Mouse (Mus musculus): ENCODE results near the gene Mpc1. TPM values are rescaled to one million over a fixed set of nuclear protein-coding genes. Genes with fewer than 3 reads are reported as not detected.

Mpc1 gene
- total RNA-seq (2014; rRNA removed; ENCODE audit: low replicate concordance) (878 and 986 TPM in 2 replicates), polyA plus RNA-seq (2015; fragmentation: Nextera tagmentation; extraction: Ambion mirVana) (744 and 806 TPM in 2 replicates)

DNA sequence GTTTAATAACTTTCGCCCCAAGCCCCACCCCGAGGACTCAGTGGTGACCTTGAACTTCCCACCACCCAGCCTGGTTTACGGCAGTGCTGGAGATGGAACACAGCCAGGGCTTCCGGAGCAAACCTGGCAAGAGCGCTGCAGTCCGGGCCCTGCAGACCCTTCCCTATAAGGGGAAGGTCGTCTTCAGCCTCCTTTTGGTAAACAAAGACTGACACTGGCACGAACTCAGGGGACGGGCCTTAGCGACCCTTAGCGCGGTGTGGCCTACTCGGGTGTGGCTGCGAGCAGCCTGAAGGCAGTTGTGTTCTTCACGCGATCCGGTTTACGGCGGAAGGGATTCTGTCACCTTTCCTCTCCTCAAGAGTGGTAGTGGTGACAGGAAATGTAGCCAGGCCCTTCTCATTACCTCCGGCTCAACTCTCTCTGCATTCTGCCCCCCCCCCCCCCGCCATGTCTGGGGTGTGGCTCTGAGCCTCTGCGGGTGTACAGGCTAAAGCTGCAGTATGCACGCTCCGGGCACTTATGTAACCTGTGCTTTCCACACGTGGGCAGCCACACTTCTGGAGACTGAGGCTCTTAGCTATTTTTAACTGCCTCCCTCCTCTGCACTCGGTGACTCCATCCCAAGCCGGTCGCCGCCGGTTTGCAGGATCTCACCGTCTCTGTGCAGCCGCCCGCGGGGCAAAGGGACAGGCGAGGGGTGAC, at the start of gene Mpc1:
TSS of gene Mpc1 (plus strand) at position 84 of the 705 bp plus-strand sequence.
- H3K4me3 ChIP-seq (ENCODE audit: low read depth, low read length), result peak within 1 kb of the TSS; percentile 85
- peak within 1 kb of the TSS; percentile 90 for H3K4me2 ChIP-seq (ENCODE audit: low read depth, low read length)
- peaks cover 11% of the 10 kb centered on the region; the same call in 1 of the 2 replicates for H3K4me1 ChIP-seq (ENCODE audit: control insufficient read depth, insufficient read depth)
- DNase-seq (ENCODE audit: low spot score) (peak; percentile 94), ATAC-seq (ENCODE audit: insufficient read depth, low read depth) (peak; percentile 84)
- WGBS, result under 1% methylated on average over 34 of the region's 35 CpGs
- H3K36me3 ChIP-seq (replicated peaks; ENCODE audit: control insufficient read depth, insufficient read depth, low read length), result no peaks in the 10 kb centered on the region
- no peaks in the 10 kb centered on the region for H3K27me3 ChIP-seq (ENCODE audit: control insufficient read depth, insufficient read depth, low read length)
- H3K27ac ChIP-seq (ENCODE audit: low read depth), result peak within 1 kb of the TSS; percentile 99
- no peaks in the 10 kb centered on the region for H3K9me3 ChIP-seq (replicated peaks; ENCODE audit: control insufficient read depth, low read length)
- no peak for TF ChIP-seq CTCF (IDR thresholded peaks at IDR 0.05; ENCODE audit: low read depth)
- TF ChIP-seq EP300 (IDR thresholded peaks at IDR 0.05; ENCODE audit: low read depth), result peak; percentile 83
- peak within 1 kb of the TSS; percentile 87 for H3K9ac ChIP-seq (replicated peaks; ENCODE audit: low read depth, low read length)

DNA sequence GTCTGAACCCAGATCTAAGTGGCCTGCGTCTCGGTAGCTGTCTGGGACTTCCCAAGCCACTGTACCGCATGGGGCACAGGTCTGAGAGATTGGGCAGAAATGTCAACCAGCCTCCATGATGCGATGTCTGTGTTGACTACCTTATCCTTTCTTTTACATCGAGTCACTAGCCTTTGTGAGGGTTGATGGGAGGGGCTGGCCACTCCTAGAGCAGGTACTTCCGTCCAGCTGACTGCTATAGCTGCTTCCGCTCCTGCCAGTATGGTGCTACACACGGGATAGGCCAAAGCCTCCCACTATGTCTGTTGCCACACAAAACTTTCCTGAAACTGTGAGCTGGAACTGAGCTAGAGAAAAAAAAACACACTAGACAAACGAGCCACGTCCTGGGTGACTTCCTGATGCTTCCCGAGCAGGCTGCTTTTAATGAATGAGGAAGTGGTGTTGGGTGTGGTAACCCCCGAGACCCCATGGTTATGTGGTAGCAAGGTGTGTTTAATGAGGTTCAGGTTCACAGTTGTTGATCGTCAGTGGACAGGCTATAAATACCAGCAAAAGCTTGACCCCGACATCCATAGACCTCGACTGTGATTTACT, 49.0 kb upstream of the Mpc1 start:
- WGBS, result 63% methylated on average over 15 of the region's 15 CpGs
- no peaks in the 10 kb centered on the region for H3K36me3 ChIP-seq (replicated peaks; ENCODE audit: control insufficient read depth, insufficient read depth, low read length)
- H3K9ac ChIP-seq (replicated peaks; ENCODE audit: low read depth, low read length), result no peak overlapping the region
- H3K27me3 ChIP-seq (ENCODE audit: control insufficient read depth, insufficient read depth, low read length), result no peaks in the 10 kb centered on the region
- no peak for ATAC-seq (ENCODE audit: insufficient read depth, low read depth)
- no peak overlapping the region for H3K4me2 ChIP-seq (ENCODE audit: low read depth, low read length)
- TF ChIP-seq CTCF (IDR thresholded peaks at IDR 0.05; ENCODE audit: low read depth) (no peak), EP300 (IDR thresholded peaks at IDR 0.05; ENCODE audit: low read depth) (no peak)
- H3K27ac ChIP-seq (ENCODE audit: low read depth), result no peak overlapping the region
- DNase-seq (ENCODE audit: low spot score), result no peak
- H3K4me1 ChIP-seq (ENCODE audit: control insufficient read depth, insufficient read depth), result no peaks in the 10 kb centered on the region
- H3K4me3 ChIP-seq (ENCODE audit: low read depth, low read length), result no peak overlapping the region
- H3K9me3 ChIP-seq (replicated peaks; ENCODE audit: control insufficient read depth, low read length), result no peaks in the 10 kb centered on the region

DNA sequence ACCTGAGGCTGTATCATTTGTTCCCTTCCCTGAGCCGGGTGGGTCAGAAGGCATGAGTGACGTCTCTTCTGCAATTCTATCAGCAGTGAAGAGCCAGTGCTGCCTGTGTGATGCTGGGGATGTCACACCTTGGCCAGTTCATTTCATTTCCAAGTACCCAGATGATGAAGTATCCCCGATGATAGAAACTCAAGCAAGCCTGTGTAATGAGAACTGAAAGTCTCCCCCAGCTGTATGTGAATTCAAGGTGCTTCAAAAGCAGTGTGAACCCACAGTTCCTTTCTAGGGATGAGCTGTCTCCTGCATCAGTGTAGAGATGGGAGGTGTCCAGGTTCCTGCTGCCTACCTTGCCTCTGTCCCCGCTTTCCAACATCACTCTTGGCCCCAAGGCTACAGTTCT, 48.2 kb upstream of the Mpc1 start:
- no peak overlapping the region for H3K4me3 ChIP-seq (ENCODE audit: low read depth, low read length)
- TF ChIP-seq EP300 (IDR thresholded peaks at IDR 0.05; ENCODE audit: low read depth) (no peak), CTCF (IDR thresholded peaks at IDR 0.05; ENCODE audit: low read depth) (no peak)
- no peaks in the 10 kb centered on the region for H3K36me3 ChIP-seq (replicated peaks; ENCODE audit: control insufficient read depth, insufficient read depth, low read length)
- no peak for DNase-seq (ENCODE audit: low spot score)
- H3K9me3 ChIP-seq (replicated peaks; ENCODE audit: control insufficient read depth, low read length), result no peaks in the 10 kb centered on the region
- H3K27ac ChIP-seq (ENCODE audit: low read depth), result no peak overlapping the region
- no peak overlapping the region for H3K9ac ChIP-seq (replicated peaks; ENCODE audit: low read depth, low read length)
- H3K27me3 ChIP-seq (ENCODE audit: control insufficient read depth, insufficient read depth, low read length), result no peaks in the 10 kb centered on the region
- WGBS, result 76% methylated on average over 4 of the region's 4 CpGs
- H3K4me2 ChIP-seq (ENCODE audit: low read depth, low read length), result no peak overlapping the region
- no peaks in the 10 kb centered on the region for H3K4me1 ChIP-seq (ENCODE audit: control insufficient read depth, insufficient read depth)
- ATAC-seq (ENCODE audit: insufficient read depth, low read depth), result no peak

DNA sequence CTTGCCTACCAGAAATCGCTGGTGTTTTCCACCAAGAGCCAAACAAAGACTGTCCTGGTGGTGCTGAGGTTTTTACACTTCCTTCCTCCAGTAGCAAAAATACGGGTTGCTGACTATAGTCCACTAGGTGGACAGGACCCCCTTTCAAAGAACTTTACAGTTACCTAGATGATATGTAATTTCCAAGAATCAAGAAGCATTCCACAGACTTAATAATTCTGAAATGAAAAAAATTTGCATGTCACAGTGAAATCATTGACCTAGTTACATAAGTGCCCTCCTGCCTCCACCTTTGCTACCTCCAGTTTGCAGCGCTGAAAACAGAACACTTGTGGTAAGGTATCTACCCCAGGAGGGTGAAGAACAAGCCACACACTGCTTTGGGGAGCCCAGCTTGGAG, 47.0 kb upstream of the Mpc1 start, which contains the start of gene Ccr6:
TSS of gene Ccr6 (plus strand) at position 301 of the 400 bp plus-strand sequence.
- H3K36me3 ChIP-seq (replicated peaks; ENCODE audit: control insufficient read depth, insufficient read depth, low read length), result no peaks in the 10 kb centered on the region
- WGBS, result 69% methylated on average over 3 of the region's 3 CpGs
- no peaks in the 10 kb centered on the region for H3K27me3 ChIP-seq (ENCODE audit: control insufficient read depth, insufficient read depth, low read length)
- no peak within 1 kb of the TSS for H3K27ac ChIP-seq (ENCODE audit: low read depth)
- no peaks in the 10 kb centered on the region for H3K9me3 ChIP-seq (replicated peaks; ENCODE audit: control insufficient read depth, low read length)
- no peak within 1 kb of the TSS for H3K4me3 ChIP-seq (ENCODE audit: low read depth, low read length)
- no peak within 1 kb of the TSS for H3K9ac ChIP-seq (replicated peaks; ENCODE audit: low read depth, low read length)
- H3K4me1 ChIP-seq (ENCODE audit: control insufficient read depth, insufficient read depth), result no peaks in the 10 kb centered on the region
- DNase-seq (ENCODE audit: low spot score), result no peak
- no peak within 1 kb of the TSS for H3K4me2 ChIP-seq (ENCODE audit: low read depth, low read length)
- TF ChIP-seq EP300 (IDR thresholded peaks at IDR 0.05; ENCODE audit: low read depth) (no peak), CTCF (IDR thresholded peaks at IDR 0.05; ENCODE audit: low read depth) (no peak)
- no peak for ATAC-seq (ENCODE audit: insufficient read depth, low read depth)

DNA sequence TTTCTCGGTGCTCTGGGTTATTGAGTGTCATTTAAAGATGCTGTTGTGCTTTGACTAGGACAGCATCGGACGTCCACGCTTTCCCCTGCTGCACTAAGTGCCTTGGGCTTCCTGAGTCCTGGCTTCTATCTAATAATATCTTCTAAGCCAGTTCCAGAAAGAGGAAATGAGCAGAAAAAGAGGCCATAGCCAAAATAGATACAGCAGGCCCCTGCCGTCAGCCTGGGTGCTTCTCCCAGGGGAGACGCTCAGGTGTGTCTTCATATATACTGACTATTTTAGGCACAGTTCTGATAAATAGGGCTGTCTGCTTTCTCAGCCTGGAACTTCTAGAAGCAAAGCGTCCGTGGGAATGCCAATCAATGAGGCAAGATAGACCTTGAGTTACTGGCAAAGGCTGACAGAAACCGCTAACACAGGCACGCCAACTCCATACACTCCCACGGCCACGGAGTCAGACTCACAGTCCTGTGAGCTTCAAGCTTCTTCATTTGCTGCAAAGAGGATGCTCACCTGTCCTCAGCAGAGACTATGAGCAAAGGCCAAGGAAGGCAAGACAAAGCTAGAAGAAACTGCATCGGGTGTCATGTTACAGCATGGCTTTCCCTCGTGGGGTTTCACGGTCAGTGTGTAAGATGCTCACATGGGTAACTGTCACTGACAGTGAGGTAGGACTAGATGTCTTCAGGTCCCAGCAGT, 44.5 kb upstream of the Mpc1 start:
- no peak for ATAC-seq (ENCODE audit: insufficient read depth, low read depth)
- Histone ChIP-seq H3K4me1 (ENCODE audit: control insufficient read depth, insufficient read depth) (no peaks in the 10 kb centered on the region), H3K4me3 (ENCODE audit: low read depth, low read length) (no peak overlapping the region), H3K9ac (replicated peaks; ENCODE audit: low read depth, low read length) (no peak overlapping the region), H3K27me3 (ENCODE audit: control insufficient read depth, insufficient read depth, low read length) (no peaks in the 10 kb centered on the region), H3K4me2 (ENCODE audit: low read depth, low read length) (no peak overlapping the region), H3K27ac (ENCODE audit: low read depth) (no peak overlapping the region), H3K36me3 (replicated peaks; ENCODE audit: control insufficient read depth, insufficient read depth, low read length) (no peaks in the 10 kb centered on the region), H3K9me3 (replicated peaks; ENCODE audit: control insufficient read depth, low read length) (no peaks in the 10 kb centered on the region)
- TF ChIP-seq CTCF (IDR thresholded peaks at IDR 0.05; ENCODE audit: low read depth) (no peak), EP300 (IDR thresholded peaks at IDR 0.05; ENCODE audit: low read depth) (no peak)
- no peak for DNase-seq (ENCODE audit: low spot score)
- 59% methylated on average over 15 of the region's 15 CpGs for WGBS
